Mouse (Mus musculus) small intestine, adult 2 months (tissue): ENCODE measurements around the gene 2010111I01Rik. TPM values are rescaled to one million over a fixed set of nuclear protein-coding genes. Genes with fewer than 3 reads are reported as not detected.

ENCODE experiments used
- H3K27ac ChIP-seq: fragments of 200-500 bp; 2 replicates; pipeline ENCODE4 v1.5.1; 2012; ENCODE audit warnings: low read depth, low read length, control low read depth, inconsistent platforms; ENCODE audit not compliant: insufficient read depth
- H3K27me3 ChIP-seq: fragments of 200-500 bp; 2 replicates; pipeline ENCODE4 v1.6.1; 2012; ENCODE audit warnings: mild to moderate bottlenecking, moderate library complexity, low read length, inconsistent platforms; ENCODE audit not compliant: control insufficient read depth, insufficient read depth
- H3K36me3 ChIP-seq: fragments of 200-500 bp; 2 replicates; pipeline ENCODE4 v1.6.1; 2012; ENCODE audit warnings: mild to moderate bottlenecking, low read length, control low read depth, inconsistent platforms; ENCODE audit not compliant: control insufficient read depth, insufficient read depth
- H3K4me1 ChIP-seq: fragments of 200-500 bp; 2 replicates; pipeline ENCODE4 v1.6.1; 2012; ENCODE audit warnings: low read length, inconsistent platforms, mixed read lengths; ENCODE audit not compliant: control insufficient read depth, insufficient read depth, insufficient read length
- H3K4me3 ChIP-seq: fragments of 200-500 bp; 2 replicates; pipeline ENCODE4 v1.5.1; 2012; ENCODE audit warnings: low read depth, mild to moderate bottlenecking, control low read depth, inconsistent platforms, low read length, moderate library complexity
- CTCF ChIP-seq: fragments of 200-500 bp; IDR thresholded peaks from 2 replicates; pipeline ENCODE4 v1.5.1; 2012; ENCODE audit warnings: low read depth, mild to moderate bottlenecking, control low read depth, inconsistent platforms, low read length, moderate library complexity, mixed read lengths; ENCODE audit not compliant: insufficient replicate concordance, insufficient read length; ENCODE audit errors: extremely low read depth
- POLR2A ChIP-seq: fragments of 200-500 bp; IDR thresholded peaks from 2 replicates; pipeline ENCODE4 v1.6.1; 2012; ENCODE audit warnings: low read depth, mild to moderate bottlenecking, control low read depth, inconsistent platforms, low read length, moderate library complexity
- WGBS: fragments of 180-500 bp; shearing (Covaris S2); methylation state at CpG from one replicate; pipeline ENCODE4 v1.1.7; 2018; 5-methylcytosine and 5-hydroxymethylcytosine counted together
- polyA plus RNA-seq: library from polyadenylated mRNA; depleted of rRNA; stranded (reverse); fragments of >200 nt; gene quantifications from 2 replicates; pipeline ENCODE4 v1.2.3, GENCODE M21; 2012

2010111I01Rik gene
- polyA plus RNA-seq, 1 experiment = 48.4 TPM

DNA sequence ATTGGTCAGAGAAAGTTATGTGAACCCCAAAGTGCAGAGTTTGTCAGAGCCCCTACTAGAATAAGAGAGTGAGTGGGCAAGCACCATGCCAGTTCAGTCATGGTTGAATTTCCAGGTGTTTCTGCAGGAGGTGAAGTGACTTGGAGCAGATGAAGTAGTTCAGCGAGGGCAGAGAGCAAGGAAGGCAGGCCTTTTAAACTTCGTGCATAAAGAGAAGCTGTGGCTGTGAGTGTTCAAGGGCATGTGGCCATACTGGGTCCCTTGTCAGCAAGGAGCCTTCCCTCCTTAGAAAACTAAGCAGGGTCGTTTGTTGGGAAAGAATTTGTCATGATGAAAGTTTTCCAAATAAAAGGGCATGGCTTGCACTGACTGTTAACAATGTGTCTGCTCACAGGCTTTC, 161.5 kb downstream of the 2010111I01Rik start:
- no peak overlapping the region for H3K27ac ChIP-seq
- WGBS = 75% methylated on average over 3 of the region's 3 CpGs
- TF ChIP-seq POLR2A (no peak), CTCF (no peak)
- no peaks in the 10 kb centered on the region for H3K36me3 ChIP-seq
- no peaks in the 10 kb centered on the region for H3K4me1 ChIP-seq
- H3K27me3 ChIP-seq = no peaks in the 10 kb centered on the region
- H3K4me3 ChIP-seq = no peak overlapping the region

DNA sequence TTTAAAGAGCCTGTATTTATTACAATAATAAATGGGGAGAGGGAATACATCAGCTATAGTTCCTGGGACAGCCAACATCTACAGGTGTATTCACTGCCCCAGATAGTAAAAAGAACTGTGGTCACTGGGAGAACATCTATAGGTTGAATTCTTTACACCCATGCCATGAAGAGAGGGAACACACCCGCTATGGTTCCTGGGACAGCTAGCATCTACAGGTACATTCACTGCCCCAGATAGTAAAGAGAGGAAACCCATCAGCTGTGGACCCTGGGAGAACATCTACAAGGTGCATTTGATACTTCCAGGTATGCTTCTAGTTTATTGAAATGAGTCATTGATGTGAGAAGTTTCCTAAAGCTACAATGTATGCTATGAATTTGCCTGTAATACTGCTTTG, 162.8 kb downstream of the 2010111I01Rik start:
- H3K4me1 ChIP-seq = no peaks in the 10 kb centered on the region
- H3K27me3 ChIP-seq = no peaks in the 10 kb centered on the region
- TF ChIP-seq CTCF = no peak
- WGBS = 97% methylated on average over 1 of the region's 1 CpGs
- H3K27ac ChIP-seq = no peak overlapping the region
- H3K36me3 ChIP-seq = no peaks in the 10 kb centered on the region
- H3K4me3 ChIP-seq = no peak overlapping the region

DNA sequence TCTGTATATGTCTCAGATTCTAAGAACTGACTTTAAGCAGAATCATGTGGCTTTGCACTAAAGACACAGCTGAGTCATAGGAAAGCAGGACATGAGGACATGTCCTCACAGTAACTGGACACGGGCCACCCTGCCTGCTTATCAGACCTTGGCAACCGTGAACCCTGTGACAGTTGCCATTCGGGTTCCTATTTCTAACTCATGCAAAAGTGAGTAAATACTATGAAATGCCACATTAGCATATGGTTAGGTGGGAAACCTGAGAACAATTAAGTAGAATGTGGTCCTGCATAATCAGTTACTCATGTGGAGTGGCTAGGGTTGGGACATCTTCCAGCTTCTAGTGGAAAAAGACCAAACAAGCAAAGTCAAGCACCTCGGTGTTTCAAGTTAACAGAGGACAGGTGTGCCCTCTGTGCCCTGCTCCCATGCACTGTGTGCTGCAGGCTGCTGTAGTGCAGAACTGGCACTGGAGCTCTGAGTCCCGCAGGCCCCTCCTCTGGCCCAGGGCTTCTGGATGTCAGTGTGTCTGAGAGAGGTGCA, 170.3 kb downstream of the 2010111I01Rik start:
- Histone ChIP-seq H3K27me3 (no peaks in the 10 kb centered on the region), H3K4me1 (peaks cover 11% of the 10 kb centered on the region; the same call in 1 of the 2 replicates), H3K4me3 (no peak overlapping the region), H3K36me3 (no peaks in the 10 kb centered on the region), H3K27ac (no peak overlapping the region)
- 34% methylated on average over 5 of the region's 5 CpGs for WGBS
- TF ChIP-seq POLR2A (no peak), CTCF (no peak)

DNA sequence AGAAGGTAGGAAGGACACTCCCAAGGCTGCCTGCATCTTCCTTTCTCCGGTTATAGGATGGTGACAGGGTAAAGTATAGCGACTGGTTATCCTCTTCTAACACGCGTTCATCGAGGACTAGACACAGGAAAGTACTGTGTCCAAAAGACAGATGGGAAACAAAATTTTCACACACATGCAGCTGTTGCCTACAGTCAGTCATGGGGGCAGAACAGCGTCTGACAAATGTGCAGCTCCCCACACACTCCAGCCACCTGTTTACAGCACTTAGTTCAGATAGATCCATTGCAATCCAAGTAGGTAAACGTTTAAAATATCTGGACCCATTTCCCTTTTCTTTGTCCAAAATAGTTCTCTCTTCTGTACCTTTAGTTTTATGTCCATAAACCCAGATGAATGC, 171.3 kb downstream of the 2010111I01Rik start:
- Histone ChIP-seq H3K4me3 (no peak overlapping the region), H3K4me1 (peaks cover 11% of the 10 kb centered on the region; the same call in 1 of the 2 replicates), H3K27ac (no peak overlapping the region), H3K27me3 (no peaks in the 10 kb centered on the region), H3K36me3 (no peaks in the 10 kb centered on the region)
- 87% methylated on average over 7 of the region's 7 CpGs for WGBS
- TF ChIP-seq CTCF (no peak), POLR2A (no peak)

- 93% methylated on average over 1 of the region's 1 CpGs for WGBS
- Histone ChIP-seq H3K27ac (no peak overlapping the region), H3K36me3 (no peaks in the 10 kb centered on the region), H3K4me1 (peaks cover 13% of the 10 kb centered on the region; the same call in 1 of the 2 replicates), H3K4me3 (no peak overlapping the region), H3K27me3 (no peaks in the 10 kb centered on the region)
- TF ChIP-seq POLR2A (no peak), CTCF (no peak)
Observed at GRCm38 (mm10) chr13:63136775-63137174, 172.1 kb downstream of the 2010111I01Rik start.

- Histone ChIP-seq H3K4me3 (no peak overlapping the region), H3K4me1 (peaks cover 14% of the 10 kb centered on the region; the same call in 1 of the 2 replicates), H3K27me3 (no peaks in the 10 kb centered on the region), H3K27ac (peak overlapping the region; percentile 37; the same call in 1 of the 2 replicates), H3K36me3 (no peaks in the 10 kb centered on the region)
- no peak for TF ChIP-seq CTCF
- no peak for TF ChIP-seq POLR2A
Observed at GRCm38 (mm10) chr13:63138376-63139048, 173.8 kb downstream of the 2010111I01Rik start.

- WGBS = 46% methylated on average over 10 of the region's 10 CpGs
- no peaks in the 10 kb centered on the region for H3K36me3 ChIP-seq
Observed at GRCm38 (mm10) chr13:63139463-63140226, 175.0 kb downstream of the 2010111I01Rik start.

More at GRCm38 (mm10) chr13:63139463-63140226, 175.0 kb downstream of the 2010111I01Rik start:
- Histone ChIP-seq H3K4me3 (no peak overlapping the region), H3K4me1 (peaks cover 14% of the 10 kb centered on the region; the same call in 1 of the 2 replicates), H3K27ac (no peak overlapping the region), H3K27me3 (no peaks in the 10 kb centered on the region)
- TF ChIP-seq POLR2A = no peak
- TF ChIP-seq CTCF = no peak
